Mouse (Mus musculus): ENCODE measurements around the gene Mdga1.

Mdga1 gene

DNA sequence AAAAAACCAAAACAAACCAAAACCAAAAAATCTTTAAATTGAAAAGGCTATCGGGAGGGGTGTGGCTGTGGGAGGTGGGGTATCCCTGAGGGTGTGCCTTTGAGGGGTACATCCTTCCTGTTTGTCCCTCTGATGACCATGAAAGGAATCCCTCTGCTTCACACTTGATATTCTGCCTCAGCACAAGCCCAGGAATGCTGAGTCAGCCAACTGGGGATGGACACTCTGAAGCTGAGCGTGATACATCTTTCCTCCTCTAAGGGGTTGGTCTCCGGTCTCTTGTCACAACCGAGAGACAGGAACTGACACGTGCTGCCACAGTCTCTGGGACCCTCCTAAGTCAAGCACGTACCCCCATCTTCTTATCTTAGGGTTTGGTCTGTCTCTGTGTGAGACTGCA is 37.1 kb downstream of the Mdga1 start:
- in situ Hi-C loops (cut with MboI; ENCODE audit: low pct_unique_long_range_greater_than_20kb in 1 of 2, low sequenced_read_pairs in 2 of 2, unreplicated experiment in 1 of 2), result no loop called here

DNA sequence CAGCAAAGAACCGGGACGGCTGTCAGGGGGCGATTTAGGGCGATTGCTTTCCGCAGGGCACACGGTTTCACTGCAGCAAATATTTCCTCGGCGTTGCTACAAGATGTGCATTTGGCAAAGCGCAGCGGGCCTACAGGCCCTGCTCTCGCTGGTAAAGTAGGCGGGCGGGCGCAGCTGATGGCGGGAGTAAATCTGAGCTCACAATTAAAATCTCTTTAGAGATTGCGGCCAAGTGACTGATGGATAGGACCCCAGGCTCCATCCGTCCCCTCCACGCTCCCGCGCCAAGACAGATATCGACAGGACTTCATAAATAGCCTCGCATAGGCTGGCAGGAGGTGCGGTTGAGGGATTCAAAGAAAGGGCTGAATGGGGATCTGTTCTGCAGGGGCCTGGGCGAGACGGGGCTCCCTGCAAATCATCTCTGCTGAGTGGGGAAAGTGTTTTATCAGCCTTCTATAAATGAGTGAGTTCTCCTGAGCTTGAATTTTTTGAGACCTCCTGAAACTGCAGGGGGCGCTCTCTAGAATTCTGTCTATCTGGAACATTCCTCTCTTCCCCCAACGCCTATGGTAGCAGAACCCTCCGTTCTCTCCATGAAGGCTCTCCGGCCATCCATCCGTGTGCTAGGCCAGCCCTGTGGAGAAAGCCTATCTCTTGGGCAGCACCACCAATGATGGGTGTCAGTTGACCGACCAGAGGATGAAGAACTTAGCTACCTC is 38.5 kb downstream of the Mdga1 start:
- in situ Hi-C loops (cut with MboI; ENCODE audit: low pct_unique_long_range_greater_than_20kb in 1 of 2, low sequenced_read_pairs in 2 of 2, unreplicated experiment in 1 of 2), result no loop called here

- in situ Hi-C loops (cut with MboI; ENCODE audit: low pct_unique_long_range_greater_than_20kb in 1 of 2, low sequenced_read_pairs in 2 of 2, unreplicated experiment in 1 of 2), result no loop called here
Observed at GRCm38 (mm10) chr17:29928751-29929237, 41.1 kb downstream of the Mdga1 start.

DNA sequence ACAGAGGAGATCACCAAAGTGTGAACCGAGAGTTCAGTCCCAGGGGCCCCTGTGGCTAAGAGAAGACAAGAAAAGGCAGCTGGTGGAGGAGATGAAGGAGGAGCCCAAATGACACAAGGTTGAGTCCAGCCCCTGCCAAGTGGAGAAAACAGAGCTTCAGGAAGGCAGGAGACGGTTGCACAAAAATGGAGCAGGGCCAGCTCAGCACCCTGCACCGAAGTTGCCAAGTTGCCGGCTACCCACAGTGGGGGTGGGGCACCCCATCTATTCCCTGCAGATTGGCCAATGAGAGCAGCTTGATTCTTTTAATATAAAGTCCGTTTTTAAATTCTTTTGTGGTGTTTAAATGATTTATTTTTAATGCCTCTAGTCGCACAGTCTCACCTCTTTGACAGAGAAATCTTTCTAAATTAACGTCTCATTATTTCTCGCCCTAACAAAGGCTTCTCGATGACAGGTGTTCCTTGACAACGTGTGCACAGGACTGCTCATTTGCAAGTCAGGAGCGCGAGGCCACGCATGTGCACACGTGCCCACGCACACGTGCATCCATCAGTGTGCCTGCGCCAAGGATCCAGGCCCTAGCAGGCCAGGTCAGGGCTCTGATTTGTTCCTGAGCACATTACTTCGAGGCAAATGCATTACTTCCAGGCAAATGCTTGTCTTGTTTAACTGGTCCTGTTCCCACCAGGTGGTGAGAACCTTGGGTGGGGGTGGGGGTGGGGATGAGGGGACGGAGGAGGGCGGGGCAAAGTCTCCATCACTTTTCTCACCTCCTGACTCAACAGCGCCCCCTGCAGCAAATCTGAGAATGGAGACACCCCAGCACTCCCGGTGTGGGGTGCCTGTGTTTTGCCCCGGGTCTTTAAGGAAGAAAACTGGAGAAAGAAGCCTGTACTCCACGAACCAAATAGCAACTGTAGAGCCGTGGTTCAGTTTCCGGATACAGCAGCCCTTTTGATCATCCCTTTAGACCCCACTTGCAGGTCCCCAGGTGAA is 44.0 kb downstream of the Mdga1 start:
- in situ Hi-C loops (cut with MboI; ENCODE audit: low pct_unique_long_range_greater_than_20kb in 1 of 2, low sequenced_read_pairs in 2 of 2, unreplicated experiment in 1 of 2), result no loop called here

- in situ Hi-C loops (cut with MboI; ENCODE audit: low pct_unique_long_range_greater_than_20kb in 1 of 2, low sequenced_read_pairs in 2 of 2, unreplicated experiment in 1 of 2), result no loop called here
Observed at GRCm38 (mm10) chr17:29920089-29920488, 49.8 kb downstream of the Mdga1 start.

GRCm38 (mm10) chr17:29919552-29919920 is 50.4 kb downstream of the Mdga1 start:
- in situ Hi-C loops (cut with MboI; ENCODE audit: low pct_unique_long_range_greater_than_20kb in 1 of 2, low sequenced_read_pairs in 2 of 2, unreplicated experiment in 1 of 2), result no loop called here

- in situ Hi-C loops (cut with MboI; ENCODE audit: low pct_unique_long_range_greater_than_20kb in 1 of 2, low sequenced_read_pairs in 2 of 2, unreplicated experiment in 1 of 2), result no loop called here
Observed at GRCm38 (mm10) chr17:29918791-29919551, 50.9 kb downstream of the Mdga1 start.

GRCm38 (mm10) chr17:29916968-29917367 is 52.9 kb downstream of the Mdga1 start:
- in situ Hi-C loops (cut with MboI; ENCODE audit: low pct_unique_long_range_greater_than_20kb in 1 of 2, low sequenced_read_pairs in 2 of 2, unreplicated experiment in 1 of 2), result no loop called here

GRCm38 (mm10) chr17:29915820-29916219 is 54.1 kb downstream of the Mdga1 start:
- in situ Hi-C loops (cut with MboI; ENCODE audit: low pct_unique_long_range_greater_than_20kb in 1 of 2, low sequenced_read_pairs in 2 of 2, unreplicated experiment in 1 of 2), result no loop called here

DNA sequence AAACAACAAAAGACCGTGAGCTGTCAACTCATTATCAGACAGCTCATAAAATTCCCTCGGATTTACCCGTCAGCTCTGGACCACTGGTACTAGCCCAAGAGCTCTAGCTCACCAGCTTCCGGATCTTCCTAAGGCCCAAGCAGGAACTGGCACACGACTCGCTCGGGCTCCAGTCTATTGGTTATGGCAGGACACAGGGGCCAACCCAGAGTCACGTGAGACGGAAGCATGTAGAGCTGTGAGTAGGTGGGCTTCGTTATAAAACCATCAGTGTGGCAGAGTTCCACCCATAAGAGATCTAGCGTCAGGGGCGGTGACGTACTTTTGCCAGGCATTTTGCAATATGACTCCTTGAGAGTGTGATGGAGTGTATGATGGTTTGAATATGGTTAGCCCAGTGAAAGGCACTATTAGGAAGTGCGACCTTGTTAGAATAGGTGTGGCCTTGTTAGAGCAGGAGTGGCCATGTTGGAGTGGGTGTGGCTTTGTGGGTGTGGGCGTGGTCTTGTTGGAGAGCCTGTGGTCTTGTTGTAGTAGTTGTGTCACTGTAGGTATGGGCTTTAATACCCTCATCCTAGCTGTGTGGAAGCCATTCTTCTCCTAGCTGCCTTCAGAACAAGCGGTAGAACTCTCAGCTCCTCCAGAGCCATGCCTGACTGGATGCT is 56.5 kb downstream of the Mdga1 start:
- in situ Hi-C loops (cut with MboI; ENCODE audit: low pct_unique_long_range_greater_than_20kb in 1 of 2, low sequenced_read_pairs in 2 of 2, unreplicated experiment in 1 of 2), result no loop called here

GRCm38 (mm10) chr17:29912733-29913132 is 57.2 kb downstream of the Mdga1 start:
- in situ Hi-C loops (cut with MboI; ENCODE audit: low pct_unique_long_range_greater_than_20kb in 1 of 2, low sequenced_read_pairs in 2 of 2, unreplicated experiment in 1 of 2), result no loop called here

GRCm38 (mm10) chr17:29909031-29909430 is 60.9 kb downstream of the Mdga1 start:
- in situ Hi-C loops (cut with MboI; ENCODE audit: low pct_unique_long_range_greater_than_20kb in 1 of 2, low sequenced_read_pairs in 2 of 2, unreplicated experiment in 1 of 2), result no loop called here

- in situ Hi-C loops (cut with MboI; ENCODE audit: low pct_unique_long_range_greater_than_20kb in 1 of 2, low sequenced_read_pairs in 2 of 2, unreplicated experiment in 1 of 2), result no loop called here
Observed at GRCm38 (mm10) chr17:29904694-29905093, 65.2 kb downstream of the Mdga1 start.

DNA sequence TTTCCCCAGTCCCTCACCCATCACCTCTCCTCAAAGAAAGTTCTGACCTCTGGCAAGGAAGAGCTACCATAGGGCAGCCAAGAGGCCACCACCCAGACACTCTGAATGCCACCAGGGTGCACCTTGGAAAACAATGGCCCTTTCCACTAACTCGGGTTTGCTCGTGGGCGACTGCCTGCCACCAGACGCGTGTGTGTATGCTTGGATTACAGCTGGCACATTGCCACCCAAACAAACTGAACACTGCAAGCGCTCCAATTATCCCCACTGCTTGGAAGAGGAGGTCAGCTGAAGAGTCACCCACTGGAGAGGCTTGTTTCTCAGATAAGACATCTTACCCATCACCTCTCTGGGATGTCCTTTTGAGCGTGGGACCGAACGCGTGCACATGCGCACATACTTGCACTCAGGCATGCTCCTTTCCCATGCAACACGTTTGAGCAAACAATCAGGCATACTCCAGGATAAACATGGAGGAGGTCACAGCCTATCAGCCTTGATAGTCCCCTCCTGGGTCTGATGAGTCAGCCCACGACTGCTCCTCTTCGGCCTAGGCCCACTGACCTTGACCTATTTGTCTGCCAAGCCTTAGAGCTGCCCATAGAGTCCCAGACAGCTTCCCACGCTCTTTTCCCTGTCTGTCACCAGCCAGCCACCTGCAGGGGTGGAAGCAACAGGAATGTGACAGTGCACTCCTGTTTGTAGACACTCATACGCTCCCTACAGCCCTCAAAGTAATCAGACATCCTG is 67.3 kb downstream of the Mdga1 start:
- in situ Hi-C loops (cut with MboI; ENCODE audit: low pct_unique_long_range_greater_than_20kb in 1 of 2, low sequenced_read_pairs in 2 of 2, unreplicated experiment in 1 of 2), result no loop called here

DNA sequence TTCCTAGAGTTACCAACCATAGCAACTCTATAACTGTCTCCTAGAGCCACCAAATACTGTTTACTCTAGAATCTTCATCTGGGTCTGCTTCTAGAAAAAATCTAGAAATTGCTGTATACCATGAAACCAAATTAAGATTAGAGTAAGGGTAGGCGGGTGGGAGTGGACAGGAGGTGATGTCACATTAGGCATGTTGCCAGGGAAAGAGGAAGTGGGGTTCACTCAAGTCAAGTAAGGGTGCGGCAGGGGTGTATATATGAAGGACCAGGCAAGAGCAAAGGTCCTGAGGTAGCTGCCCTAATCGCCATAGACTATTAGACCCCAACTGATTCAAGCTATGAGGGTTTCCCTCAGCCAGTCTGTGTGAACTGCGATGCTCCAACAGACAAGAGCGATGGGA is 69.6 kb downstream of the Mdga1 start:
- in situ Hi-C loops (cut with MboI; ENCODE audit: low pct_unique_long_range_greater_than_20kb in 1 of 2, low sequenced_read_pairs in 2 of 2, unreplicated experiment in 1 of 2), result no loop called here

GRCm38 (mm10) chr17:29896181-29897054 is 73.5 kb downstream of the Mdga1 start:
- in situ Hi-C loops (cut with MboI; ENCODE audit: low pct_unique_long_range_greater_than_20kb in 1 of 2, low sequenced_read_pairs in 2 of 2, unreplicated experiment in 1 of 2), result no loop called here

GRCm38 (mm10) chr17:29895566-29895965 is 74.3 kb downstream of the Mdga1 start:
- in situ Hi-C loops (cut with MboI; ENCODE audit: low pct_unique_long_range_greater_than_20kb in 1 of 2, low sequenced_read_pairs in 2 of 2, unreplicated experiment in 1 of 2), result no loop called here

Data from mouse embryonic stem cell (cell line).